Mouse (Mus musculus) spleen, postnatal 10 days (tissue): Measurements from ENCODE around the gene Gabpb1.

Experiments used
- DNase-seq, 2 experiments: peaks; one replicate each; pipeline ENCODE4 v3.0.0; 2021 to 2022; ENCODE audit warnings: low spot score in 2 of 2

Gene Gabpb1

DNA sequence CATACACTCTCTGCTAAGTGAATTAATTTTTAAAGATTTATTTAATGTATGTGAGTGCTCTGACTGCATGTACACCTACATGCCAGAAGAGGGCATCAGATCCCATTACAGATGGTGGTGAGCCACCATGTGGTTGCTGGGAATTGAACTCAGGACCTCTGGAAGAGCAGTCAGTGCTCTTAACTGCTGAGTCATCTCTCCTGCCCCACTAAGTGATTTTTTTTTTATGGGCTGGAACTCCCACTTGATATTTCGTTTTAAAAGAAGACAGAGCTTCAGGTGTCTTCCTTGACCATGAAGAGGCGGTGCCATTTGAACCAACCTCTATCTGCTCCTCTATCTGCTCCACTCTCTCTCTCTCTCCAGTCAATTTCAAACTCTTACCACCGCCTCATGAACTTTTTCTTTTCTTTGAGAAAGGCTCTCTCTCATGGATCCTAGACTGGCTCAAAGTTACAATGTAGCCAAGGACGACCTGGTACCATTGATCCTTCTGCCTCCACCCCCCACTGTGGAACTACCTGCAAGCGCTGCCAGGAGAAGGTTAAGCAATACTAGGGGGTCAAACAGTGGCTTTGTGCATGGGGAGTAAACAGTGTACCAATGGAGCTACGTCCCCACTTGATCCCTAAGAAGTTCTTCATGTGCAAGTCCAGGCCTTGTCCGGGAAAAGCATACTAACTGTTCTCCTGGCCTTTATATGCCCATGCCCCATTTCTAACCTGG is 79.6 kb downstream of the Gabpb1 start:
- no peak for DNase-seq

- DNase-seq = peak; percentile 47 to 83
Observed at GRCm38 (mm10) chr2:126593831-126594610, 82.1 kb downstream of the Gabpb1 start.

- DNase-seq = no peak
Observed at GRCm38 (mm10) chr2:126591304-126591703, 84.8 kb downstream of the Gabpb1 start.

DNA sequence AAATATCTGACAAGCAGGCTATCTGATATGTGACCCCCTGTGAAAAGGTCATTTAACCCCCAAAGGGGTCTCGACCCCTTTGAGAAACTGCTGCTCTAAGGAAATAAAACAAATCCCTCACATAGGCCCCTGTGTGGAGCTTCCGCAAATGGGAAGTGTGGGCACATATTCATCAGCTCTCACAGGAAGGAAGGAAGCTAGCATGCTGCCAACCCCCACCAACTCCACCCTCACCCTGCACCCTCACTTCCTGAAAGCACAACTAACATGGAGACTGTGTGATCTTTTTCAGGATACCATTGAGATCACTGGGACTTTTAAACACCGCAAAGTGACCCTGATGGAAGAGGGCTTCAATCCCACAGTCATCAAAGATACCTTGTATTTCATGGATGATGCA is 88.7 kb downstream of the Gabpb1 start:
- DNase-seq = no peak

- DNase-seq = no peak
Observed at GRCm38 (mm10) chr2:126584621-126585369, 91.3 kb downstream of the Gabpb1 start.

- DNase-seq = no peak
Observed at GRCm38 (mm10) chr2:126583960-126584359, 92.2 kb downstream of the Gabpb1 start.

- no peak for DNase-seq
Observed at GRCm38 (mm10) chr2:126579282-126579681, 96.9 kb downstream of the Gabpb1 start.
